Mouse (Mus musculus): ENCODE results near the gene Cntn5.

The Cntn5 gene

DNA sequence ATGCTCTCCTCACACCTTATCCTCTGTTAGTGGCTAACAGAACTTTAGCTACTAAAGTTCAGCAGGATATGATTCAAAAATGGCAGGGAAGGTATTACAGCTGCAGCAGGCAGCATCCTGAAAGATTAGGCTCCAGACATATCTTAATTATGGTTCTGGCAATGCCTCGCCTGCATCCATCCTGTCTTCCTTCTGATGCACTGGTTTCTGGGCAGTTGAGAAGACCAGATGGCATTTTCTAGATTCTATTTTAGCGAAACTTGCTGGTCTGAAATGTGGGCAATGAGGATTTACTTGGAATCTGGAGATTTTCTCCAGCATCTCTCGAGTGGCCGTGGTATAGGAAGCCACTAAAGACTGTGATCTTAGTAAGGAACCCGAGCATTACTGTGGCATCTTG lies 1230.0 kb downstream of the Cntn5 start:
- DNase-seq (ENCODE audit: low spot score): no peak

DNA sequence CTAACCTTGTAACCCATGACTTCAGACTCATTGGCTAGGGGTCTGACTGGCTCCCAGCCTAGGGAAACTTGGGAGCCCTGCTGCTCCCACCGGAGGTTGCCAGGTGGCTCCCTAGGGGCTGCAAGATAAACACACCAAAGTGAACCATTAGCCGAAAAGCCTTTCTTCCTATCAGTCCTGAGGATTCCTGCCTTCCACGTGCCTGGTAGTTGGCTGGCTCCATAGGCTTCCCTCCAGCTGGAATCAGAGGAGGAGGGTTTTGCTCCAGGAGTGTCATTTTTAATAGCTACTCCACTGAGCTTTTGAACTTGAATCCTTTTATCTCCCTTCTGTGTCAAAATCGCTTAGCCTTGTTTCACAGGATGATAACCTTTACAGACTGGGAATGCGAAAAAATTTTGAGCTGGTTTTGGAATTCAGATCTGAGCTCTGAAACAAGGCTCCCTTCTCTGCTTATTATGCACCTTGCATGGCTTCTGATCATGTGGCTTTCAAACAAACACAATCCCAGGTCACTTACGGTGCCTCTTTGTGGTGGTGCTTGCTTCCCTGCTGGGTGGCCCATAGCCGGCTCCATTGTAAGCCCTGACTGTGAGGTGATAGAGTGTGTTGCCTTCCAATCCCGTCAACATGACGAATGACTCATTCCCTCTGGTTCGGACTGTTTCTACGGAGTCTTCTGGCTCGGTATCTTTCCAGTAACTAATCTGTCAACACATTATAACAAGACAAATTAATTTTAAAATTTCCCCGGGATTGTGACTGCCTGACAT lies 1231.1 kb downstream of the Cntn5 start:
- DNase-seq (ENCODE audit: low spot score): no peak

DNA sequence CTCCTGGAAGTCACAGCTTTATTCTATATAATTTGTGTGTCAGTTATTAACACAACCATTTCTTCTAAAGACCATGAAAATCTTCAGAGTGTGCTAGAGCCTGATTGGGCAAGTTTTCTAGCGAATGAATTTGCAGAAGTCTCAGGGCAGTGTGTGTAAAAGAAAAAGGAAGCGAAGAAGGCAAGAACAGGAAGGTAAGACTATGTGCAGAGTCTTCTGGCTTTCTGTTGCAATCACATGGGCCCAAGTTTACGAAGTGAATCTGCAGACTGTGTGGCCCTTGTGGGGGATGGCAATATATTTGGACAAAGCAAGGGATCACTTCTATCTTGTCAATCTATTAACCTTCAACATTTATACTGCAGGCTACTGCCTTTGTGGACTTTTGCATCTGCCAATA lies 1251.1 kb downstream of the Cntn5 start:
- no peak for DNase-seq (ENCODE audit: low spot score)

DNA sequence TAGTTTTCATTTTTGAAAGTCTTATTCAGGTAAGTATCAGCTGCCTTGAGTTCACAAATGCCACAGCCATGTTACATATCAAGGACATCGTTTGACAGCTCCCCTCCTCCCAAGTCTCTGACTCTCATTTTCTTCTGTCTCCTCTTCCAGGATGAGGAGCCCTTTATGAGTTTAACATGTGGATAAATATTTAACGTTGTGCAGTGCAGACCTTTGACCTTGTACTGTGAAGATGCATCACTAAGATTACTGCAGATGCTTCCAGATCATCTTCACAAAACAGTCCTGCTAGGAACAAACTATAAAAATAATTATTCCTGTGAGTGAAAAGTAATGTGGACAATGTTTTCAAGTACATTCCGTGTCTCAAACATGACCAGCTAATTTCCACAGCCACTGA lies 1257.2 kb downstream of the Cntn5 start:
- no peak for DNase-seq (ENCODE audit: low spot score)

DNA sequence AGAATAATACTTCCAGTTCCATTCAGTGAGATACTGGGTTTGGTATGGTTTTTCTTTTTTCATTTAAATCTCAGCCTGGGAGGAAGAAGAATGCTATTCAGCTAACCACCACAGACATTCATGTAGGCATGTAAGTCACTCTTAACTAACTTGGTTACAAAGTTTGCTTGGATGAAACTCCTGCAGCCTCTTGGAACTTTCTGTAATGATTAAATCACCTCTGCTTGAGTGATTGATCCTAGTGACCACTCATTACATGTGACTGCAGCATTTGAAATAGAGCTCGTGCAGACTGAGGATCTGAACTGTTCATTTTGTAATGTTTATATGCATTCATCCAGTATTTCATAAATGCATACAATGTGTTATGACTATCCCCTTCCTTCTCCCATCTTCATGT lies 1258.3 kb downstream of the Cntn5 start:
- DNase-seq (ENCODE audit: low spot score): no peak
